Mouse (Mus musculus): ENCODE measurements around the gene Vmn1r20. TPM values are rescaled to one million over a fixed set of nuclear protein-coding genes. Genes with fewer than 3 reads are reported as not detected.
"Not testable (repeated sequence)": the region's sequence is repeated elsewhere in the genome, so short reads cannot be mapped to it uniquely, and the experiment has no call there.

Gene Vmn1r20
- total RNA-seq (2015) (not detected in 2 replicates), total RNA-seq (2017) (not detected in 2 replicates)

- no peak for ATAC-seq (ENCODE audit: poor library complexity, severe bottlenecking)
Observed at GRCm38 (mm10) chr6:57428630-57429029, at the start of gene Vmn1r20. Vmn1r20 (plus strand) TSS chr6:57428930.

- no peak for ATAC-seq (ENCODE audit: poor library complexity, severe bottlenecking)
Observed at GRCm38 (mm10) chr6:57395683-57396082, 33.0 kb upstream of the Vmn1r20 start, which contains the start of gene Vmn1r18. Vmn1r18 (minus strand) TSS chr6:57395783.

GRCm38 (mm10) chr6:57403480-57403879 lies 25.2 kb upstream of the Vmn1r20 start, which contains the start of gene Vmn1r19:
Vmn1r19 (plus strand) TSS chr6:57403780.
- not testable (repeated sequence) for ATAC-seq (ENCODE audit: poor library complexity, severe bottlenecking)

GRCm38 (mm10) chr6:57431196-57431595 lies 2.5 kb downstream of the Vmn1r20 start:
- no peak for ATAC-seq (ENCODE audit: poor library complexity, severe bottlenecking)

GRCm38 (mm10) chr6:57468161-57468560 lies 39.4 kb downstream of the Vmn1r20 start:
- ATAC-seq (ENCODE audit: poor library complexity, severe bottlenecking): not testable (repeated sequence)

Other genes with a start within 250 kb of the Vmn1r20 start
- gene Vmn1r13, start 225.6 kb upstream of the Vmn1r20 start, total RNA-seq (2015): not detected in 2 replicates
- not detected in 2 replicates for gene Vmn1r13, start 225.6 kb upstream of the Vmn1r20 start, total RNA-seq (2017)
- gene Vmn1r14, start 197.2 kb upstream of the Vmn1r20 start, total RNA-seq (2015): not detected in 2 replicates
- gene Vmn1r14, start 197.2 kb upstream of the Vmn1r20 start, total RNA-seq (2017): not detected in 2 replicates
- gene Vmn1r15, start 171.0 kb upstream of the Vmn1r20 start, total RNA-seq (2015): not detected in 2 replicates
- not detected in 2 replicates for gene Vmn1r15, start 171.0 kb upstream of the Vmn1r20 start, total RNA-seq (2017)
- not detected in 2 replicates for gene Vmn1r16, start 99.4 kb upstream of the Vmn1r20 start, total RNA-seq (2015)
- not detected in 2 replicates for gene Vmn1r16, start 99.4 kb upstream of the Vmn1r20 start, total RNA-seq (2017)
- gene Vmn1r17, start 65.2 kb upstream of the Vmn1r20 start, total RNA-seq (2015): not detected in 2 replicates
- not detected in 2 replicates for gene Vmn1r17, start 65.2 kb upstream of the Vmn1r20 start, total RNA-seq (2017)
- 0.02 TPM in 1 of 2 replicates, not detected in the other for gene Vmn1r18, start 33.1 kb upstream of the Vmn1r20 start, total RNA-seq (2015)
- not detected in 2 replicates for gene Vmn1r18, start 33.1 kb upstream of the Vmn1r20 start, total RNA-seq (2017)
- gene Vmn1r19, start 25.1 kb upstream of the Vmn1r20 start, total RNA-seq (2015): not detected in 2 replicates
- gene Vmn1r19, start 25.1 kb upstream of the Vmn1r20 start, total RNA-seq (2017): not detected in 2 replicates
- gene Ppm1k, start 106.5 kb downstream of the Vmn1r20 start, total RNA-seq (2015): 6.7 and 8.1 TPM in 2 replicates
- 10.5 and 11.2 TPM in 2 replicates for gene Ppm1k, start 106.5 kb downstream of the Vmn1r20 start, total RNA-seq (2017)
- 18.0 and 26.5 TPM in 2 replicates for gene Herc6, start 152.1 kb downstream of the Vmn1r20 start, total RNA-seq (2015)
- gene Herc6, start 152.1 kb downstream of the Vmn1r20 start, total RNA-seq (2017): 14.1 and 15.3 TPM in 2 replicates

Data from megakaryocyte, adult 5-6 weeks (primary cell).